Mouse (Mus musculus) kidney, postnatal 0 days (tissue): ENCODE measurements around the gene Bok. TPM values are rescaled to one million over a fixed set of nuclear protein-coding genes. Genes with fewer than 3 reads are reported as not detected.
"Not testable (repeated sequence)": the region's sequence is repeated elsewhere in the genome, so short reads cannot be mapped to it uniquely, and the experiment has no call there.

Experiments used
- ATAC-seq: fragments of 200-750 bp; cut with Nextera tagmentation; replicated peaks from 2 replicates; pipeline ENCODE4 v1.8.0; 2017; ENCODE audit warnings: low read depth, moderate number of reproducible peaks, moderate TSS enrichment, moderate library complexity; ENCODE audit not compliant: low FRiP score
- DNase-seq: peaks from one replicate; pipeline ENCODE4 v3.0.0-alpha.2; 2016; ENCODE audit warnings: low spot score
- H3K27ac ChIP-seq: fragments of 300-500 bp; sonication (generic); 2 replicates; pipeline ENCODE4 v1.5.1; 2014; ENCODE audit warnings: mild to moderate bottlenecking
- H3K27me3 ChIP-seq: fragments of 300-500 bp; sonication (generic); 2 replicates; pipeline ENCODE4 v1.6.1; 2014; ENCODE audit warnings: low read length, mixed read lengths; ENCODE audit not compliant: insufficient read depth
- H3K36me3 ChIP-seq: fragments of 300-500 bp; sonication (generic); 2 replicates; pipeline ENCODE4 v1.6.1; 2014; ENCODE audit warnings: low read length, mixed read lengths; ENCODE audit not compliant: insufficient read depth
- H3K4me1 ChIP-seq: fragments of 300-500 bp; sonication (generic); replicated peaks from 2 replicates; pipeline ENCODE4 v1.6.1; 2014; ENCODE audit warnings: antibody characterized with exemption, low read length, mixed read lengths; ENCODE audit not compliant: insufficient read depth
- H3K4me2 ChIP-seq: fragments of 300-500 bp; sonication (generic); 2 replicates; pipeline ENCODE4 v1.6.1; 2014; ENCODE audit warnings: mild to moderate bottlenecking, low read length, moderate library complexity, mixed read lengths
- H3K4me3 ChIP-seq: fragments of 300-500 bp; sonication (generic); replicated peaks from 2 replicates; pipeline ENCODE4 v1.5.1; 2014; ENCODE audit warnings: low read depth, low read length
- H3K9ac ChIP-seq: fragments of 300-500 bp; sonication (generic); 2 replicates; pipeline ENCODE4 v1.6.1; 2014; ENCODE audit warnings: low read depth, low read length
- H3K9me3 ChIP-seq: fragments of 300-500 bp; sonication (generic); replicated peaks from 2 replicates; pipeline ENCODE4 v1.6.1; 2016; ENCODE audit warnings: low read length, inconsistent platforms, mixed read lengths
- CTCF ChIP-seq: IDR thresholded peaks from 2 replicates; pipeline ENCODE4 v1.5.1; 2016; ENCODE audit warnings: antibody characterized with exemption, low read depth, mild to moderate bottlenecking, moderate library complexity
- WGBS: fragments of 180-500 bp; shearing (Covaris S2); extraction: QIAGEN DNeasy Blood & Tissue Kit; methylation state at CpG from one replicate; pipeline ENCODE4 v1.1.7; 2014; 5-methylcytosine and 5-hydroxymethylcytosine counted together
- polyA plus RNA-seq: library from polyadenylated mRNA; unstranded; fragments of >200 nt; fragmentation: Nextera tagmentation; extraction: Ambion mirVana; gene quantifications from 2 replicates; pipeline ENCODE4 v1.2.1, GENCODE M21; 2015

Gene Bok
- polyA plus RNA-seq, 1 experiment from 2014 or later = 109 TPM

GRCm38 (mm10) chr1:93654798-93655197, 30.7 kb upstream of the Bok start:
- 68% methylated on average over 2 of the region's 2 CpGs for WGBS

DNA sequence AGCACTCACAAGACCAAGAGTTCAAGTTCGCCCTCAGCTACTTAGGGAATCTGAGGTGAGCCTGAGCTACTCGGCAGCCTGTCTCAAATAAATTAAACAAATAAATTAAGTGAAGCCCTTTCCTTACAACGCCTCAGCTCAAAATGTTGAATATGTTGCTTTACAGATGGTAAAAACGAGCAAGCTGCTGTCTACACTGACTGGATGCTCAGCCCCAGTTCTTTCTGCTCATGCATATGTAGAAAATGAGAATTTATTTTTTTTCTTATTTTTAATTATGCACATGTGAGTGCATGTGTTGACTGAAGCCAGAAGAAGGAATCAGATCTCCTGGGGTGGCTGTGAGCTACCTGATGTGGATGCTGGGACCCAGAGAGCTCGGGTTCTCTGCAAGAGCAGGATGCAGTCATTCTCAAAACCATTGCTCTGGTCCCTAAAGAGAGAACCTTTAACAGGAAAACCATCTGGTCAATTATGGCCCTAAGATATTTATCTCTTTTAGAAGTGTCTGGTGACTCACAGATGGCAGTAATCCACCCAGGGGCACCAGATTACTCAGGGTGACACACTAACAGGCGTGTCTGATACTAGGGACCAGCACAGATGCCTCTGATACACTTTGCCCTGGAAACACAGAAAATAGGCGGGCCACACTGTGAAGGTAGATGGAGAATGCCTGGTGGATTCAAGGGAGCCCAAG, 29.0 kb upstream of the Bok start:
- no peak for DNase-seq
- H3K9me3 ChIP-seq = no peaks in the 10 kb centered on the region
- no peak overlapping the region for H3K9ac ChIP-seq
- H3K4me1 ChIP-seq = no peaks in the 10 kb centered on the region
- 65% methylated on average over 7 of the region's 7 CpGs for WGBS
- H3K4me2 ChIP-seq = no peak overlapping the region
- H3K27me3 ChIP-seq = no peaks in the 10 kb centered on the region
- no peak for ATAC-seq
- no peaks in the 10 kb centered on the region for H3K36me3 ChIP-seq
- no peak for TF ChIP-seq CTCF
- no peak overlapping the region for H3K4me3 ChIP-seq
- no peak overlapping the region for H3K27ac ChIP-seq

More at GRCm38 (mm10) chr1:93654798-93655197, 30.7 kb upstream of the Bok start:
- DNase-seq = no peak
- TF ChIP-seq CTCF = no peak
- Histone ChIP-seq H3K9me3 (no peaks in the 10 kb centered on the region), H3K36me3 (no peaks in the 10 kb centered on the region), H3K27me3 (no peaks in the 10 kb centered on the region), H3K4me2 (no peak overlapping the region), H3K9ac (no peak overlapping the region), H3K4me3 (no peak overlapping the region), H3K27ac (no peak overlapping the region), H3K4me1 (no peaks in the 10 kb centered on the region)
- ATAC-seq = no peak

DNA sequence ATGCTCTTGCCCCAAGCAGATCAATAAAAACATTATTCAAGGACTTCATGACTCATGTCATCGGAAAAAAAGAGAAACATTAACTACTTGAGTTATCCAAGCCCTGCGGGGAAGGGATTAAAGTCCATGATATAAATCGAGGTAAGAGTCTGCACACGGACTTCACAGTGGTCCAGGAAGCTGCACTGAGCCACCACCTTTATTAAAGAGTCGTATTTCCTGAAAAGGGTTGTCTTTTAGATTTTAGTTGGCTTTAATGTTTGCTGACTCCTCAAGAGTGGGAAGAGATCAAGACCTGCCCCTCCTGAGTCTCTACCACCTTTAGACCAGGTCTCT, 28.5 kb upstream of the Bok start:
- no peaks in the 10 kb centered on the region for H3K27me3 ChIP-seq
- no peak for DNase-seq
- no peak for ATAC-seq
- WGBS = 61% methylated on average over 5 of the region's 5 CpGs
- H3K4me1 ChIP-seq = no peaks in the 10 kb centered on the region
- H3K27ac ChIP-seq = no peak overlapping the region
- H3K4me3 ChIP-seq = no peak overlapping the region
- H3K4me2 ChIP-seq = no peak overlapping the region
- H3K9ac ChIP-seq = no peak overlapping the region
- TF ChIP-seq CTCF = no peak
- H3K36me3 ChIP-seq = no peaks in the 10 kb centered on the region
- H3K9me3 ChIP-seq = no peaks in the 10 kb centered on the region

GRCm38 (mm10) chr1:93658559-93658958, 26.9 kb upstream of the Bok start, which contains the start of gene Stk25:
Gene Stk25 (minus strand): TSS chr1:93658659.
- ATAC-seq, H3K4me1 ChIP-seq, H3K4me3 ChIP-seq, H3K36me3 ChIP-seq, H3K9ac ChIP-seq, DNase-seq, H3K4me2 ChIP-seq, H3K9me3 ChIP-seq, H3K27me3 ChIP-seq, H3K27ac ChIP-seq: not testable (repeated sequence)

GRCm38 (mm10) chr1:93667760-93668400, 17.6 kb upstream of the Bok start:
- Histone ChIP-seq H3K4me3 (no peak overlapping the region), H3K36me3 (no peaks in the 10 kb centered on the region), H3K9me3 (no peaks in the 10 kb centered on the region), H3K4me1 (peaks cover 22% of the 10 kb centered on the region; the same call in 1 of the 2 replicates), H3K27ac (peak overlapping the region; percentile 88; the same call in 1 of the 2 replicates), H3K9ac (no peak overlapping the region), H3K4me2 (no peak overlapping the region; the same call in 1 of the 2 replicates), H3K27me3 (no peaks in the 10 kb centered on the region)
- peak; percentile 59 for DNase-seq
- peak; percentile 37 for ATAC-seq
- WGBS = 24% methylated on average over 13 of the region's 13 CpGs
- peak; percentile 21; the same call in 1 of the 2 replicates for TF ChIP-seq CTCF

DNA sequence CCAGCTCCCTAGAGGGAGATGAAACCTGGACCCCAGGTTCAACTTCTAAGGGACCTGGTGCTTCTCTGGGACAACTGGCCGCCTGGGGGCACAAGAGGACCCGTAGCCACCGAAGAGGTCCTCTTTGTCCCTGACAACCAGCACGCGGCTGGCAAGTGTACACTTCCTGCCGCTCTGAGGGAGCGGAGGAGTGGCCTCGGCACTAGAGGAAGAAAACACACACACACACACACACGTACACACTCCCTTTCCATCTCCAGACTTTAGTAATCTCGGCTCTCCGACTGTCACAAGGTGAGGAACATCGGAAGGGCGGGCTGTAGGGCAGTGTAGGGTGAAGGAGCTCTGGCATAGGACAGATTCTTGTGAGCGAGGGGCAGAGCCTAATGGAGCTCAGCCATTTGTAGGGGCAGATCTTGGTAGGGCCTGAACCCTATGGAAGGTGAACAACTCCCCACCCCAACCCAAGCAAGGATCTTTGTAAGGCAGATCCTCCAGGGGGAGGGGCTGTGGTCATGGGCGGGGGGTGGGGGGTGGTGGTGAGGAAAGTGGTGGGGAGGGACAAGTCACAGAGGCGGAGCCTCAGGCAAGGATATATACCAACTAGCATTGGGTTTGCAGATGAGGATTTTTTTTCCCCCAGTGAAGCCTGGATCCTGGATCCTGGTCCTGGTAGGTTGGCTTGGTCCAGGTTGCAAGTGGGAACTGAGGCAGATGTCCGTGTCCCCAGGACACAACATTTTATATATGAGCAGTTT, 16.5 kb upstream of the Bok start:
- H3K27me3 ChIP-seq = no peaks in the 10 kb centered on the region
- ATAC-seq = peak; percentile 89
- peak overlapping the region; percentile 50 for H3K9ac ChIP-seq
- peak; percentile 93 for DNase-seq
- H3K27ac ChIP-seq = peak overlapping the region; percentile 88
- WGBS = 8% methylated on average over 17 of the region's 17 CpGs
- peak overlapping the region; percentile 36 for H3K4me3 ChIP-seq
- no peaks in the 10 kb centered on the region for H3K36me3 ChIP-seq
- peak overlapping the region; percentile 64 for H3K4me2 ChIP-seq
- H3K9me3 ChIP-seq = no peaks in the 10 kb centered on the region
- H3K4me1 ChIP-seq = peaks cover 22% of the 10 kb centered on the region; the same call in 1 of the 2 replicates
- TF ChIP-seq CTCF = peak; percentile 84
